Mouse (Mus musculus): ENCODE data around the gene Setmar.

Setmar gene

GRCm38 (mm10) chr6:108114971-108115370 lies 50.1 kb downstream of the Setmar start:
- DNase-seq (ENCODE audit: low spot score): no peak

- no peak for DNase-seq (ENCODE audit: low spot score)
These were observed 53.0 kb downstream of the Setmar start for GRCm38 (mm10) chr6:108117881-108118280.

GRCm38 (mm10) chr6:108125474-108125873 lies 60.6 kb downstream of the Setmar start:
- no peak for DNase-seq (ENCODE audit: low spot score)

GRCm38 (mm10) chr6:108126631-108127030 lies 61.8 kb downstream of the Setmar start:
- DNase-seq (ENCODE audit: low spot score): no peak
